Mouse (Mus musculus) ES-CJ7 (cell line): ENCODE measurements at regions not wholly inside any gene's neighbourhood (a gene's known extent, or its start where the extent isn't known, plus 50 kb on each side); places are given as distances from the start of the nearest gene placed in this dataset.
A peak's percentile ranks its signal among the peaks of the same experiment; 100 is the strongest.

Experiments used
- DNase-seq: peaks from one replicate; pipeline ENCODE4 v3.0.0; 2011; ENCODE audit warnings: low read depth, low spot score

GRCm38 (mm10) chr12:98337644-98338043, 69.2 kb downstream of the Gpr65 start:
- no peak for DNase-seq

GRCm38 (mm10) chr12:98339536-98339935, 71.1 kb downstream of the Gpr65 start:
- DNase-seq = no peak

DNA sequence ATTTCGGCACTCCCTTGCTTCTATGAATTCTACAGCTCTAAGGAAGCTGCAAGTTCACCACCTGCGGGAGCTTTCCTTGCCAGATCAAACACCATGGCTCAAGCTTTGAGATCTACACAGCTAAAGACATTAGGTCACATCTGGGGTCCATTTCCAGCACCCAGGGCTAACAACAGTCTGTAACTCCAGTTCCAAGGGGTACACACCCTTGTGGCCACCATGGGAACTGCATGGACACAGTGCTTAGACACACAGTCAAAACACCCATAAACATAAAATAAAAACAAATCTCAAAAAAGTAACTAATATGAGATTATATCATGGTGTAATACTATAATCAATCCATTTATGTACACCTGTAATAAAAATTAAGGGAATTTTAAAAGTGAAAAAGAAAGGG, 73.7 kb downstream of the Gpr65 start:
- peak; percentile 41 for DNase-seq

GRCm38 (mm10) chr12:98343653-98344052, 75.2 kb downstream of the Gpr65 start:
- DNase-seq = no peak

DNA sequence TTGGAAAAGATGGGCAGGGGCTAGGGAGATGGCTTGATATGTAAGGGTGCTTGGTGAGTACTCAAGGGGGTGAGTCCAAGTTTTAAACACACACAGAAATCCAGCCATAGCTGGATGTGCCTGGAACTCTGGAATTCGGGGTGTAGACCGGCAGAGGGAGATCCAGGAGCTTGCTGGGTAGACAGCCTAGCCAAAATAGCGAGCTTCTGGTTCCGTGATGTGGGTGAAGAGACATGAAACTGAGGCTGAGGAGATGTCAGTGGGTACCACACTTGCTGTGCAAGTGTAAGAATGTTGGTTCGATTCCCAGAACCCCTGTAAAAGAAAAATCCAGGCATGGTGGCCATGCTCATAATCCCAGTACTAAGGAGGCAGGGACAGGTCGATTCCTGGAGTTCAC, 78.6 kb downstream of the Gpr65 start:
- no peak for DNase-seq

- DNase-seq = peak; percentile 37
Observed at GRCm38 (mm10) chr12:98347550-98348318, 79.3 kb downstream of the Gpr65 start.

DNA sequence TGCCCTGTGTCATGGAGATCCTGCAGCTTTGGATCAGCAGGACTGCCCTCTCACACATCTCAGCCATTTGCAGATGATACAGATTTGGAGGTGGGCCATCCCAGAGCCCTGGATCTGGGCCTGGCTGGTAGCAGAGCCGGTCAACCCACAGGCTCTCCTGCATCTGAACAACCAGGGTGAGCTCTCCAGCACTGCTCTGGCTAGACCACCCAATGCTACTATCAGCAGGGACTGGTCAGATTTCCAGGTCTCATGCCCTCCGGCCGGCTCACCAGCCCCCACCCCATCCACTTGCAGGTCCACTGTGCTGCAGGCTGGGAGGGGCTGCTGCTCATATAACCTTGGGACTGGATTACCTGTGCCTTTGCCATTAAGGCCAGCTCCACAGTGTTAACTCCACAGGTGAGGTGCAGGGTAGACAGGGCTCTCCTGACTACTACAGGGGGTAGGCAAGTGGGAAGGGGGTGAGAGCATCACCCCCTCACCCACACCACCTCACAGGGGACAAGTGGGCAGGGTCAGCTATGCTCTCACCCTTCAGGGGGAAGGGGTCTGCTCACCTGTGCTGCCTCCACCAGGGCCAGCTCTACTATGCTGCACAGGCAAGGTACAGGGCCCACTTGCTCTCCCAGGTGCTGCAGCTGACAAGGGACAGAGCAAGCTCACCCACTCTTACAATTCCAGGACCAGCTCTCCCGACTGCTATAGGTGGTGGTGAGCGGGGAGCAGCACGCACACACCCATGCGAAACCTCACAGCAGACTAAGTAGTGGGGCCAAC, 81.6 kb downstream of the Gpr65 start:
- DNase-seq = no peak

GRCm38 (mm10) chr12:98352401-98352800, 84.0 kb downstream of the Gpr65 start:
- DNase-seq = no peak

GRCm38 (mm10) chr12:98354545-98354944, 86.1 kb downstream of the Gpr65 start:
- no peak for DNase-seq

DNA sequence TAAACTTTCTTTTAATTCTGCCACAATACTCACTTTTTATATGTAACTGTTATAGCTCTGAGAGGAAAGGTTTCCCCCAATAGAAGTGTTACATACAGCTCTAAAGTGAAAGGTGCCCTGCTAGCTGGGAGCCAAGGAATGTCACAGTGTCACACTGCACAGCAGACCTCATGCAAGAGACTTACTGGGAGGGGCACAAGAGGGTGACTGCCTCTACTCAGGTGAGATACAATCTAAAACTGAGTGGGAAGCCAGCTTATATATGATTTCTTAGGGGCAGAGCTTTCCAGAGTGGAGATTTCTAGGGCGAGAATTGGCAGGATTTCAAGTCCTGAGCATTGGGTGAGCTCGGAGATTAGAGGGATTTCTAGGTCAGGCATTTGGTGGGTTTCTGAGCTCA, 99.1 kb downstream of the Gpr65 start:
- no peak for DNase-seq

DNA sequence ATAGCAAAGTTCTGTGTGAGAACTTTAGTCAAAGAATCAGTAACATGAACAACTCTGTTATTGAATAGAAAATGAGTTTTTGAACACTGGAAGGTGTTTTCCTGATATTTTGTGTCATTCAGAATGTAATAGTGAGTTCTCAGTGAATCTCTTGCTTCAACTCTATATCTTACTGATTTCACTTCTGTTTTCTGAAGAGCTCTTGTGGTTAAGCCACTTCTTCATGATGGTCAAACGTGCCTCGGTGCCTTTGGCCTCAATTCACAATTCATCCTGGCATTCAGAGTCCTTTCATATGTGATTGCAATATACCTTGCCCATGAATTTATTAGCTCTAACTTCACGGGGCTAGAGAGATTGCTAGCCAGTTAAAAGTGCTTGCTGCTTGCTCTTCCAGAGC, 102.3 kb downstream of the Gpr65 start:
- DNase-seq = no peak

GRCm38 (mm10) chr12:98375214-98375910, 106.9 kb downstream of the Gpr65 start:
- DNase-seq = no peak
